In the genomic region with DNA sequence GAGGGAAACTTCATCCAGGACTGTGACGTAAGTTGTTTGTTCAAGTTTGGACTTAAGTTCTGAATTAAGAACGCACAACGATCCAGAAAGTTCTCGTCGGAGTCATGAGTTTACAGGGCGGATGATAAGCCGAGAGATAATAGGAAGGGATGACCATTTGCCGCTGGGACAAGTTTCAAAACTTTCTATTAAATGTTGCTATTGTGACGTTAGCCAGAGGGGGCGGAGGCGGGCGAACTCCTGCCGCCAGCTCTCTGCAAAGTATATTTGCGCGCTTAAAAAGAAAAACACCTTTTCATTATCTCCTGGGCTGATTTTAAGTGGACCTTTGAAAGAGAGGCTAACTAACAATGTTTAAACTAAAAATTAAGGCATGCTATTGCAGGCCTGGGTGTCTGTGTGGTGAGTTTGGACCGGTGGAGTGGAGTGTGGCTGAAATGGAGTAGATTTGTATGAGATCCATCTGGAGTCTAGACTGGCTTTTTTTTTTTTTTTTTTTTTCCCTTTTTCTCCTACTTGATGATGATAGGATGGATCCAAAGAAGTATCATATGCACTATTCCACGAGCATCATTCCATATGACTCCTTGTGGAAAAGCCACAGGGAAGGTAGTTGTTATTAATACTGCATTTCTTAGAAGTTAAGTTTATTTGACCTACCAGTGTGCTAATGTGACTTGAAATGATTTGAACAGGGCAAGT, we compare ENCODE assay signal across 8 mouse cellular contexts. TPM values are rescaled to one million over a fixed set of nuclear protein-coding genes. Genes with fewer than 3 reads are reported as not detected.
DNase-seq lines count a peak whose midpoint lies in the region; ATAC-seq and TF ChIP-seq lines count a peak whose summit lies in the region.

No protein-coding gene starts in this region.

- peak overlapping the region; percentile 76 for H3K9ac ChIP-seq in forebrain, embryonic 13.5 days
- H3K9ac ChIP-seq in hindbrain, embryonic 12.5 days = peak overlapping the region; percentile 77
- H3K9ac ChIP-seq in limb, embryonic 12.5 days (replicated peaks) = peak overlapping the region; percentile 79
- peak overlapping the region; percentile 77 for H3K9ac ChIP-seq in midbrain, embryonic 11.5 days (ENCODE audit: low read length)
- peak overlapping the region; percentile 68 for H3K9ac ChIP-seq in stomach, embryonic 14.5 days (replicated peaks; ENCODE audit: low read depth, low read length)

- peak; percentile 62 for TF ChIP-seq CTCF in layer of hippocampus, adult 2 months (conservative IDR thresholded peaks at IDR 0.05)

- no peaks in the 10 kb centered on the region for H3K9me3 ChIP-seq in forebrain, embryonic 13.5 days (replicated peaks)
- no peaks in the 10 kb centered on the region for H3K9me3 ChIP-seq in hindbrain, embryonic 12.5 days (replicated peaks)
- H3K9me3 ChIP-seq in limb, embryonic 12.5 days = no peaks in the 10 kb centered on the region
- H3K9me3 ChIP-seq in midbrain, embryonic 11.5 days (ENCODE audit: control insufficient read depth, low read length) = no peaks in the 10 kb centered on the region
- H3K9me3 ChIP-seq in stomach, embryonic 14.5 days (ENCODE audit: control insufficient read depth, low read depth, low read length) = no peaks in the 10 kb centered on the region

- DNase-seq in layer of hippocampus, adult 2 months (ENCODE audit: low spot score in 2 of 2) = peak in 1 of 2 experiments; percentile 3
- DNase-seq in layer of hippocampus, adult 9-11 months = no peak
- peak; percentile 42 for DNase-seq in adrenal gland, postnatal 25 days
- DNase-seq in midbrain, embryonic 11.5 days (ENCODE audit: low spot score, missing footprints) = no peak

- no peaks in the 10 kb centered on the region for H3K27me3 ChIP-seq in forebrain, embryonic 13.5 days
- H3K27me3 ChIP-seq in hindbrain, embryonic 12.5 days = no peaks in the 10 kb centered on the region
- no peaks in the 10 kb centered on the region for H3K27me3 ChIP-seq in limb, embryonic 12.5 days
- H3K27me3 ChIP-seq in midbrain, embryonic 11.5 days (ENCODE audit: control insufficient read depth, insufficient read depth, low read length) = no peaks in the 10 kb centered on the region
- H3K27me3 ChIP-seq in stomach, embryonic 14.5 days (ENCODE audit: control insufficient read depth, insufficient read depth, low read length) = no peaks in the 10 kb centered on the region

- H3K4me2 ChIP-seq in forebrain, embryonic 13.5 days = peak overlapping the region; percentile 88
- H3K4me2 ChIP-seq in hindbrain, embryonic 12.5 days (replicated peaks) = peak overlapping the region; percentile 79
- H3K4me2 ChIP-seq in limb, embryonic 12.5 days = peak overlapping the region; percentile 64
- peak overlapping the region; percentile 67 for H3K4me2 ChIP-seq in midbrain, embryonic 11.5 days
- peak overlapping the region; percentile 62 for H3K4me2 ChIP-seq in stomach, embryonic 14.5 days (replicated peaks; ENCODE audit: low read depth, low read length)

- ATAC-seq in forebrain, embryonic 13.5 days = no peak
- no peak for ATAC-seq in hindbrain, embryonic 12.5 days (ENCODE audit: low FRiP score)
- no peak for ATAC-seq in limb, embryonic 12.5 days (ENCODE audit: insufficient number of reproducible peaks, insufficient read depth, low FRiP score, low TSS enrichment, low read depth)
- peak; percentile 6; the same call in 1 of the 2 replicates for ATAC-seq in midbrain, embryonic 11.5 days (ENCODE audit: low FRiP score)
- peak; percentile 51; the same call in 1 of the 2 replicates for ATAC-seq in stomach, embryonic 14.5 days (ENCODE audit: insufficient number of reproducible peaks, insufficient read depth, low FRiP score, low read depth)

- no peaks in the 10 kb centered on the region for H3K36me3 ChIP-seq in forebrain, embryonic 13.5 days (ENCODE audit: poor library complexity, severe bottlenecking)
- no peaks in the 10 kb centered on the region for H3K36me3 ChIP-seq in hindbrain, embryonic 12.5 days
- H3K36me3 ChIP-seq in limb, embryonic 12.5 days = peaks cover 3% of the 10 kb centered on the region; the same call in 1 of the 2 replicates
- H3K36me3 ChIP-seq in midbrain, embryonic 11.5 days (ENCODE audit: control insufficient read depth, insufficient read depth, low read length) = no peaks in the 10 kb centered on the region
- H3K36me3 ChIP-seq in stomach, embryonic 14.5 days (ENCODE audit: control insufficient read depth, insufficient read depth, low read length) = no peaks in the 10 kb centered on the region

- peak overlapping the region; percentile 85 for H3K4me3 ChIP-seq in layer of hippocampus, adult 2 months
- H3K4me3 ChIP-seq in forebrain, embryonic 13.5 days = peak overlapping the region; percentile 72
- H3K4me3 ChIP-seq in hindbrain, embryonic 12.5 days = peak overlapping the region; percentile 85
- H3K4me3 ChIP-seq in limb, embryonic 12.5 days (replicated peaks) = peak overlapping the region; percentile 84
- peak overlapping the region; percentile 72 for H3K4me3 ChIP-seq in midbrain, embryonic 11.5 days (ENCODE audit: low read depth, low read length)
- H3K4me3 ChIP-seq in stomach, embryonic 14.5 days (ENCODE audit: low read depth, low read length) = peak overlapping the region; percentile 84

- 0 out of 2 replicates have a peak, but pooled peaks cover 9% of the 10 kb centered on the region for H3K4me1 ChIP-seq in forebrain, embryonic 13.5 days
- no peaks in the 10 kb centered on the region; the same call in 1 of the 2 replicates for H3K4me1 ChIP-seq in hindbrain, embryonic 12.5 days
- H3K4me1 ChIP-seq in limb, embryonic 12.5 days (replicated peaks) = peaks cover 14% of the 10 kb centered on the region
- H3K4me1 ChIP-seq in midbrain, embryonic 11.5 days (ENCODE audit: control insufficient read depth, insufficient read depth, low read length) = peaks cover 3% of the 10 kb centered on the region; the same call in 1 of the 2 replicates
- peaks cover 4% of the 10 kb centered on the region; the same call in 1 of the 2 replicates for H3K4me1 ChIP-seq in stomach, embryonic 14.5 days (ENCODE audit: control insufficient read depth, insufficient read depth, low read length)

- 4% methylated on average over 17 of the region's 17 CpGs for WGBS in forebrain, embryonic 13.5 days
- 3% methylated on average over 17 of the region's 17 CpGs for WGBS in hindbrain, embryonic 12.5 days
- 4% methylated on average over 17 of the region's 17 CpGs for WGBS in limb, embryonic 12.5 days
- 6% methylated on average over 17 of the region's 17 CpGs for WGBS in midbrain, embryonic 11.5 days
- WGBS in stomach, embryonic 14.5 days = under 1% methylated on average over 17 of the region's 17 CpGs

- 0 out of 2 replicates have a peak overlapping the region, but pooled peaks have one; percentile 47 for H3K27ac ChIP-seq in layer of hippocampus, adult 2 months
- H3K27ac ChIP-seq in forebrain, embryonic 13.5 days = peak overlapping the region; percentile 68; the same call in 1 of the 2 replicates
- peak overlapping the region; percentile 67 for H3K27ac ChIP-seq in hindbrain, embryonic 12.5 days
- peak overlapping the region; percentile 80 for H3K27ac ChIP-seq in limb, embryonic 12.5 days
- no peak overlapping the region for H3K27ac ChIP-seq in midbrain, embryonic 11.5 days (ENCODE audit: low read depth, low read length)
- peak overlapping the region; percentile 75 for H3K27ac ChIP-seq in stomach, embryonic 14.5 days (ENCODE audit: low read length)

RNA-seq across cellular contexts. Expression of a gene that starts 0.9 kb away (rescaled TPM):
- 1 to 10 TPM; 2.1 to 2.9 TPM for total RNA-seq in layer of hippocampus, adult 2 months (2021)
- 8.0 and 9.8 TPM in 2 replicates for total RNA-seq in adrenal gland, postnatal 25 days (2021)
- 6.7 and 8.6 TPM in 2 replicates for polyA plus RNA-seq in forebrain, embryonic 13.5 days (2015; fragmentation: Nextera tagmentation; extraction: Ambion mirVana)
- 18.9 and 20.9 TPM in 2 replicates for polyA plus RNA-seq in hindbrain, embryonic 12.5 days (2016; fragmentation: Nextera tagmentation; extraction: Ambion mirVana)
- 22.3 and 22.7 TPM in 2 replicates for polyA plus RNA-seq in limb, embryonic 12.5 days (2016; fragmentation: Nextera tagmentation; extraction: Ambion mirVana)
- 20.1 and 21.4 TPM in 2 replicates for polyA plus RNA-seq in midbrain, embryonic 11.5 days (2014; fragmentation: Nextera tagmentation; extraction: Ambion mirVana)
- polyA plus RNA-seq in stomach, embryonic 14.5 days (2014; fragmentation: Nextera tagmentation; extraction: Ambion mirVana) = 23.8 and 27.5 TPM in 2 replicates

RNA-seq across cellular contexts. Expression of a gene that starts 32.9 kb away (rescaled TPM):
- total RNA-seq in layer of hippocampus, adult 2 months (2021) = 10 to 100 TPM; 10.7 to 11.9 TPM
- 14.3 and 15.2 TPM in 2 replicates for total RNA-seq in adrenal gland, postnatal 25 days (2021)
- polyA plus RNA-seq in forebrain, embryonic 13.5 days (2015; fragmentation: Nextera tagmentation; extraction: Ambion mirVana) = 14.7 and 15.6 TPM in 2 replicates
- 17.6 and 18.2 TPM in 2 replicates for polyA plus RNA-seq in hindbrain, embryonic 12.5 days (2016; fragmentation: Nextera tagmentation; extraction: Ambion mirVana)
- 23.0 and 25.6 TPM in 2 replicates for polyA plus RNA-seq in limb, embryonic 12.5 days (2016; fragmentation: Nextera tagmentation; extraction: Ambion mirVana)
- polyA plus RNA-seq in midbrain, embryonic 11.5 days (2014; fragmentation: Nextera tagmentation; extraction: Ambion mirVana) = 15.4 and 19.6 TPM in 2 replicates
- polyA plus RNA-seq in stomach, embryonic 14.5 days (2014; fragmentation: Nextera tagmentation; extraction: Ambion mirVana) = 15.8 and 15.9 TPM in 2 replicates

Comparison
In these comparisons a context has a peak if more than half of its experiments do, and no peak if none do; other contexts are left out.
1. ATAC-seq: peak in midbrain, embryonic 11.5 days (single experiment) and stomach, embryonic 14.5 days (single experiment); none in forebrain, embryonic 13.5 days (single experiment), hindbrain, embryonic 12.5 days (single experiment) and limb, embryonic 12.5 days (single experiment).
2. Peak in every context shown above with its lines, with median percentiles within 50 percentile points of each other: H3K4me3 ChIP-seq, H3K4me2 ChIP-seq and H3K9ac ChIP-seq.